Mouse (Mus musculus): Measurements from ENCODE around the gene Tcte2. TPM values are rescaled to one million over a fixed set of nuclear protein-coding genes. Genes with fewer than 3 reads are reported as not detected.

The Tcte2 gene
- polyA plus RNA-seq, 1 experiment from 2014 or later: 22.9 TPM

- H3K36me3 ChIP-seq (ENCODE audit: control insufficient read depth, insufficient read depth): no peaks in the 10 kb centered on the region
- H3K4me1 ChIP-seq (replicated peaks; ENCODE audit: control insufficient read depth, insufficient read depth, low read length): peaks cover 12% of the 10 kb centered on the region
- peak overlapping the region; percentile 36; the same call in 1 of the 2 replicates for H3K27ac ChIP-seq (ENCODE audit: low read length)
- no peaks in the 10 kb centered on the region for H3K9me3 ChIP-seq (ENCODE audit: control insufficient read depth, low read length)
- H3K4me2 ChIP-seq (ENCODE audit: low read length): no peak overlapping the region
- ATAC-seq: peak; percentile 84
- WGBS: 13% methylated on average over 4 of the region's 4 CpGs
- no peak overlapping the region for H3K9ac ChIP-seq (replicated peaks; ENCODE audit: low read depth, low read length)
- H3K27me3 ChIP-seq (replicated peaks; ENCODE audit: control insufficient read depth, insufficient read depth, low read length): no peaks in the 10 kb centered on the region
- H3K4me3 ChIP-seq (replicated peaks; ENCODE audit: low read length): no peak overlapping the region
Measured at GRCm38 (mm10) chr17:13700131-13701016, 61.3 kb downstream of the Tcte2 start.

GRCm38 (mm10) chr17:13699716-13700115 is 61.9 kb downstream of the Tcte2 start:
- Histone ChIP-seq H3K4me2 (ENCODE audit: low read length) (no peak overlapping the region), H3K9me3 (ENCODE audit: control insufficient read depth, low read length) (no peaks in the 10 kb centered on the region), H3K27ac (ENCODE audit: low read length) (peak overlapping the region; percentile 19; the same call in 1 of the 2 replicates), H3K9ac (replicated peaks; ENCODE audit: low read depth, low read length) (no peak overlapping the region), H3K27me3 (replicated peaks; ENCODE audit: control insufficient read depth, insufficient read depth, low read length) (no peaks in the 10 kb centered on the region), H3K36me3 (ENCODE audit: control insufficient read depth, insufficient read depth) (no peaks in the 10 kb centered on the region), H3K4me3 (replicated peaks; ENCODE audit: low read length) (no peak overlapping the region), H3K4me1 (replicated peaks; ENCODE audit: control insufficient read depth, insufficient read depth, low read length) (peaks cover 11% of the 10 kb centered on the region)
- ATAC-seq: peak; percentile 2; the same call in 1 of the 2 replicates
- WGBS: 65% methylated on average over 7 of the region's 7 CpGs

GRCm38 (mm10) chr17:13698194-13698593 is 63.4 kb downstream of the Tcte2 start:
- Histone ChIP-seq H3K4me1 (replicated peaks; ENCODE audit: control insufficient read depth, insufficient read depth, low read length) (peaks cover 11% of the 10 kb centered on the region), H3K27me3 (replicated peaks; ENCODE audit: control insufficient read depth, insufficient read depth, low read length) (no peaks in the 10 kb centered on the region), H3K9ac (replicated peaks; ENCODE audit: low read depth, low read length) (no peak overlapping the region), H3K4me3 (replicated peaks; ENCODE audit: low read length) (no peak overlapping the region), H3K9me3 (ENCODE audit: control insufficient read depth, low read length) (no peaks in the 10 kb centered on the region), H3K27ac (ENCODE audit: low read length) (no peak overlapping the region), H3K36me3 (ENCODE audit: control insufficient read depth, insufficient read depth) (no peaks in the 10 kb centered on the region), H3K4me2 (ENCODE audit: low read length) (no peak overlapping the region)
- no peak for ATAC-seq
- 94% methylated on average over 4 of the region's 4 CpGs for whole genome bisulfite sequencing

- 96% methylated on average over 2 of the region's 2 CpGs for WGBS
- H3K9ac ChIP-seq (replicated peaks; ENCODE audit: low read depth, low read length): no peak overlapping the region
- no peaks in the 10 kb centered on the region for H3K9me3 ChIP-seq (ENCODE audit: control insufficient read depth, low read length)
- H3K27ac ChIP-seq (ENCODE audit: low read length): no peak overlapping the region
- H3K4me2 ChIP-seq (ENCODE audit: low read length): no peak overlapping the region
- no peak overlapping the region for H3K4me3 ChIP-seq (replicated peaks; ENCODE audit: low read length)
- no peaks in the 10 kb centered on the region for H3K27me3 ChIP-seq (replicated peaks; ENCODE audit: control insufficient read depth, insufficient read depth, low read length)
- no peaks in the 10 kb centered on the region for H3K36me3 ChIP-seq (ENCODE audit: control insufficient read depth, insufficient read depth)
- peaks cover 11% of the 10 kb centered on the region for H3K4me1 ChIP-seq (replicated peaks; ENCODE audit: control insufficient read depth, insufficient read depth, low read length)
- ATAC-seq: no peak
Measured at GRCm38 (mm10) chr17:13697646-13698045, 64.0 kb downstream of the Tcte2 start.

GRCm38 (mm10) chr17:13695881-13696280 is 65.7 kb downstream of the Tcte2 start:
- WGBS: 68% methylated on average over 5 of the region's 5 CpGs
- no peaks in the 10 kb centered on the region for H3K27me3 ChIP-seq (replicated peaks; ENCODE audit: control insufficient read depth, insufficient read depth, low read length)
- no peaks in the 10 kb centered on the region for H3K36me3 ChIP-seq (ENCODE audit: control insufficient read depth, insufficient read depth)
- peaks cover 9% of the 10 kb centered on the region for H3K4me1 ChIP-seq (replicated peaks; ENCODE audit: control insufficient read depth, insufficient read depth, low read length)
- no peak overlapping the region for H3K4me2 ChIP-seq (ENCODE audit: low read length)
- no peak overlapping the region for H3K27ac ChIP-seq (ENCODE audit: low read length)
- ATAC-seq: no peak
- no peaks in the 10 kb centered on the region for H3K9me3 ChIP-seq (ENCODE audit: control insufficient read depth, low read length)
- no peak overlapping the region for H3K9ac ChIP-seq (replicated peaks; ENCODE audit: low read depth, low read length)
- H3K4me3 ChIP-seq (replicated peaks; ENCODE audit: low read length): no peak overlapping the region

- no peak overlapping the region for H3K9ac ChIP-seq (replicated peaks; ENCODE audit: low read depth, low read length)
- no peaks in the 10 kb centered on the region for H3K27me3 ChIP-seq (replicated peaks; ENCODE audit: control insufficient read depth, insufficient read depth, low read length)
- 94% methylated on average over 2 of the region's 2 CpGs for WGBS
- no peak overlapping the region for H3K27ac ChIP-seq (ENCODE audit: low read length)
- no peak overlapping the region for H3K4me2 ChIP-seq (ENCODE audit: low read length)
- H3K4me1 ChIP-seq (replicated peaks; ENCODE audit: control insufficient read depth, insufficient read depth, low read length): peaks cover 2% of the 10 kb centered on the region
- no peak for ATAC-seq
- H3K36me3 ChIP-seq (ENCODE audit: control insufficient read depth, insufficient read depth): no peaks in the 10 kb centered on the region
- H3K9me3 ChIP-seq (ENCODE audit: control insufficient read depth, low read length): no peaks in the 10 kb centered on the region
- H3K4me3 ChIP-seq (replicated peaks; ENCODE audit: low read length): no peak overlapping the region
Measured at GRCm38 (mm10) chr17:13695211-13695610, 66.4 kb downstream of the Tcte2 start.

- 86% methylated on average over 1 of the region's 1 CpGs for WGBS
- no peak overlapping the region for H3K27ac ChIP-seq (ENCODE audit: low read length)
- no peak overlapping the region for H3K9ac ChIP-seq (replicated peaks; ENCODE audit: low read depth, low read length)
- H3K4me3 ChIP-seq (replicated peaks; ENCODE audit: low read length): no peak overlapping the region
- ATAC-seq: no peak
- no peaks in the 10 kb centered on the region for H3K4me1 ChIP-seq (replicated peaks; ENCODE audit: control insufficient read depth, insufficient read depth, low read length)
- no peaks in the 10 kb centered on the region for H3K36me3 ChIP-seq (ENCODE audit: control insufficient read depth, insufficient read depth)
- no peaks in the 10 kb centered on the region for H3K27me3 ChIP-seq (replicated peaks; ENCODE audit: control insufficient read depth, insufficient read depth, low read length)
- no peaks in the 10 kb centered on the region for H3K9me3 ChIP-seq (ENCODE audit: control insufficient read depth, low read length)
- H3K4me2 ChIP-seq (ENCODE audit: low read length): no peak overlapping the region
Measured at GRCm38 (mm10) chr17:13694181-13694580, 67.4 kb downstream of the Tcte2 start.

- no peak overlapping the region for H3K4me2 ChIP-seq (ENCODE audit: low read length)
- no peaks in the 10 kb centered on the region; the same call in none of the 2 replicates for H3K4me1 ChIP-seq (replicated peaks; ENCODE audit: control insufficient read depth, insufficient read depth, low read length)
- no peak overlapping the region for H3K9ac ChIP-seq (replicated peaks; ENCODE audit: low read depth, low read length)
- no peaks in the 10 kb centered on the region for H3K36me3 ChIP-seq (ENCODE audit: control insufficient read depth, insufficient read depth)
- no peaks in the 10 kb centered on the region for H3K27me3 ChIP-seq (replicated peaks; ENCODE audit: control insufficient read depth, insufficient read depth, low read length)
- H3K27ac ChIP-seq (ENCODE audit: low read length): no peak overlapping the region
- no peaks in the 10 kb centered on the region for H3K9me3 ChIP-seq (ENCODE audit: control insufficient read depth, low read length)
- ATAC-seq: no peak
- WGBS: 83% methylated on average over 1 of the region's 1 CpGs
- no peak overlapping the region for H3K4me3 ChIP-seq (replicated peaks; ENCODE audit: low read length)
Measured at GRCm38 (mm10) chr17:13687656-13688055, 74.0 kb downstream of the Tcte2 start.

- H3K27ac ChIP-seq (ENCODE audit: low read length): no peak overlapping the region
- no peaks in the 10 kb centered on the region for H3K27me3 ChIP-seq (replicated peaks; ENCODE audit: control insufficient read depth, insufficient read depth, low read length)
- no peak overlapping the region for H3K9ac ChIP-seq (replicated peaks; ENCODE audit: low read depth, low read length)
- H3K36me3 ChIP-seq (ENCODE audit: control insufficient read depth, insufficient read depth): no peaks in the 10 kb centered on the region
- H3K9me3 ChIP-seq (ENCODE audit: control insufficient read depth, low read length): no peaks in the 10 kb centered on the region
- no peaks in the 10 kb centered on the region; the same call in none of the 2 replicates for H3K4me1 ChIP-seq (replicated peaks; ENCODE audit: control insufficient read depth, insufficient read depth, low read length)
- no peak overlapping the region for H3K4me2 ChIP-seq (ENCODE audit: low read length)
- no peak for ATAC-seq
- 51% methylated on average over 4 of the region's 4 CpGs for WGBS
- no peak overlapping the region for H3K4me3 ChIP-seq (replicated peaks; ENCODE audit: low read length)
Measured at GRCm38 (mm10) chr17:13687086-13687485, 74.5 kb downstream of the Tcte2 start.
